Mouse (Mus musculus): ENCODE data around the gene Cdhr4. TPM values are rescaled to one million over a fixed set of nuclear protein-coding genes. Genes with fewer than 3 reads are reported as not detected.

The Cdhr4 gene
- polyA plus RNA-seq, 1 experiment from 2014 or later = 1.1 TPM

- TF ChIP-seq CTCF (IDR thresholded peaks at IDR 0.05; ENCODE audit: low read depth) (no peak), EP300 (IDR thresholded peaks at IDR 0.05; ENCODE audit: low read depth) (no peak)
- Histone ChIP-seq H3K4me3 (ENCODE audit: low read depth, low read length) (no peak overlapping the region), H3K4me2 (ENCODE audit: low read depth, low read length) (no peak overlapping the region), H3K4me1 (ENCODE audit: insufficient read depth) (peaks cover 5% of the 10 kb centered on the region; the same call in 1 of the 2 replicates), H3K9me3 (ENCODE audit: low read length) (no peaks in the 10 kb centered on the region), H3K27me3 (ENCODE audit: insufficient read depth, low read length) (no peaks in the 10 kb centered on the region), H3K36me3 (replicated peaks; ENCODE audit: insufficient read depth, low read length) (peaks cover 12% of the 10 kb centered on the region; the same call in 1 of the 2 replicates), H3K27ac (ENCODE audit: low read depth) (no peak overlapping the region), H3K9ac (replicated peaks) (no peak overlapping the region)
- ATAC-seq (peak; percentile 72), DNase-seq (no peak)
- WGBS (ENCODE audit: insufficient replicate concordance) = 81% methylated on average over 6 of the region's 6 CpGs
Measured at GRCm38 (mm10) chr9:107955613-107956289, 36.5 kb upstream of the Cdhr4 start.

GRCm38 (mm10) chr9:107957141-107957540 is 35.2 kb upstream of the Cdhr4 start:
- H3K9me3 ChIP-seq (ENCODE audit: low read length) = no peaks in the 10 kb centered on the region
- H3K4me1 ChIP-seq (ENCODE audit: insufficient read depth) = no peaks in the 10 kb centered on the region
- no peak for TF ChIP-seq EP300 (IDR thresholded peaks at IDR 0.05; ENCODE audit: low read depth)
- no peak for TF ChIP-seq CTCF (IDR thresholded peaks at IDR 0.05; ENCODE audit: low read depth)
- H3K9ac ChIP-seq (replicated peaks) = no peak overlapping the region
- H3K4me2 ChIP-seq (ENCODE audit: low read depth, low read length) = no peak overlapping the region
- H3K4me3 ChIP-seq (ENCODE audit: low read depth, low read length) = no peak overlapping the region
- 66% methylated on average over 6 of the region's 6 CpGs for WGBS (ENCODE audit: insufficient replicate concordance)
- DNase-seq = no peak
- H3K27me3 ChIP-seq (ENCODE audit: insufficient read depth, low read length) = no peaks in the 10 kb centered on the region
- ATAC-seq = no peak
- peaks cover 22% of the 10 kb centered on the region; the same call in 1 of the 2 replicates for H3K36me3 ChIP-seq (replicated peaks; ENCODE audit: insufficient read depth, low read length)
- H3K27ac ChIP-seq (ENCODE audit: low read depth) = no peak overlapping the region

- no peak overlapping the region for H3K4me3 ChIP-seq (ENCODE audit: low read depth, low read length)
- 72% methylated on average over 6 of the region's 6 CpGs for WGBS (ENCODE audit: insufficient replicate concordance)
- H3K4me2 ChIP-seq (ENCODE audit: low read depth, low read length) = no peak overlapping the region
- H3K9ac ChIP-seq (replicated peaks) = no peak overlapping the region
- ATAC-seq (no peak), DNase-seq (no peak)
- no peaks in the 10 kb centered on the region for H3K9me3 ChIP-seq (ENCODE audit: low read length)
- no peaks in the 10 kb centered on the region for H3K27me3 ChIP-seq (ENCODE audit: insufficient read depth, low read length)
- TF ChIP-seq CTCF (IDR thresholded peaks at IDR 0.05; ENCODE audit: low read depth) (no peak), EP300 (IDR thresholded peaks at IDR 0.05; ENCODE audit: low read depth) (no peak)
- H3K36me3 ChIP-seq (replicated peaks; ENCODE audit: insufficient read depth, low read length) = peaks cover 30% of the 10 kb centered on the region
- no peak overlapping the region for H3K27ac ChIP-seq (ENCODE audit: low read depth)
- H3K4me1 ChIP-seq (ENCODE audit: insufficient read depth) = no peaks in the 10 kb centered on the region
Measured at GRCm38 (mm10) chr9:107959896-107960295, 32.4 kb upstream of the Cdhr4 start.

- no peak overlapping the region for H3K9ac ChIP-seq (replicated peaks)
- H3K27ac ChIP-seq (ENCODE audit: low read depth) = no peak overlapping the region
- H3K4me1 ChIP-seq (ENCODE audit: insufficient read depth) = no peaks in the 10 kb centered on the region
- no peaks in the 10 kb centered on the region for H3K27me3 ChIP-seq (ENCODE audit: insufficient read depth, low read length)
- no peak for TF ChIP-seq EP300 (IDR thresholded peaks at IDR 0.05; ENCODE audit: low read depth)
- TF ChIP-seq CTCF (IDR thresholded peaks at IDR 0.05; ENCODE audit: low read depth) = peak; percentile 54
- DNase-seq = no peak
- WGBS (ENCODE audit: insufficient replicate concordance) = 69% methylated on average over 4 of the region's 4 CpGs
- peaks cover 30% of the 10 kb centered on the region for H3K36me3 ChIP-seq (replicated peaks; ENCODE audit: insufficient read depth, low read length)
- ATAC-seq = no peak
- H3K4me2 ChIP-seq (ENCODE audit: low read depth, low read length) = no peak overlapping the region
- H3K4me3 ChIP-seq (ENCODE audit: low read depth, low read length) = no peak overlapping the region
- H3K9me3 ChIP-seq (ENCODE audit: low read length) = no peaks in the 10 kb centered on the region
Measured at GRCm38 (mm10) chr9:107960928-107961327, 31.4 kb upstream of the Cdhr4 start.

- TF ChIP-seq EP300 (IDR thresholded peaks at IDR 0.05; ENCODE audit: low read depth) = no peak
- TF ChIP-seq CTCF (IDR thresholded peaks at IDR 0.05; ENCODE audit: low read depth) = no peak
- H3K36me3 ChIP-seq (replicated peaks; ENCODE audit: insufficient read depth, low read length) = peaks cover 26% of the 10 kb centered on the region
- ATAC-seq (no peak), DNase-seq (no peak)
- no peaks in the 10 kb centered on the region for H3K27me3 ChIP-seq (ENCODE audit: insufficient read depth, low read length)
- H3K4me2 ChIP-seq (ENCODE audit: low read depth, low read length) = no peak overlapping the region
- no peak overlapping the region for H3K27ac ChIP-seq (ENCODE audit: low read depth)
- H3K4me3 ChIP-seq (ENCODE audit: low read depth, low read length) = no peak overlapping the region
- no peaks in the 10 kb centered on the region for H3K9me3 ChIP-seq (ENCODE audit: low read length)
- no peak overlapping the region for H3K9ac ChIP-seq (replicated peaks)
- H3K4me1 ChIP-seq (ENCODE audit: insufficient read depth) = no peaks in the 10 kb centered on the region
- WGBS (ENCODE audit: insufficient replicate concordance) = 90% methylated on average over 10 of the region's 10 CpGs
Measured at GRCm38 (mm10) chr9:107961351-107961762, 30.9 kb upstream of the Cdhr4 start.

- peaks cover 26% of the 10 kb centered on the region for H3K36me3 ChIP-seq (replicated peaks; ENCODE audit: insufficient read depth, low read length)
- H3K27me3 ChIP-seq (ENCODE audit: insufficient read depth, low read length) = no peaks in the 10 kb centered on the region
- H3K4me2 ChIP-seq (ENCODE audit: low read depth, low read length) = no peak overlapping the region
- TF ChIP-seq CTCF (IDR thresholded peaks at IDR 0.05; ENCODE audit: low read depth) (peak; percentile 50), EP300 (IDR thresholded peaks at IDR 0.05; ENCODE audit: low read depth) (no peak)
- WGBS (ENCODE audit: insufficient replicate concordance) = 49% methylated on average over 5 of the region's 5 CpGs
- H3K4me3 ChIP-seq (ENCODE audit: low read depth, low read length) = no peak overlapping the region
- ATAC-seq = no peak
- H3K4me1 ChIP-seq (ENCODE audit: insufficient read depth) = no peaks in the 10 kb centered on the region
- no peak overlapping the region for H3K9ac ChIP-seq (replicated peaks)
- no peak overlapping the region for H3K27ac ChIP-seq (ENCODE audit: low read depth)
- H3K9me3 ChIP-seq (ENCODE audit: low read length) = no peaks in the 10 kb centered on the region
- DNase-seq = no peak
Measured at GRCm38 (mm10) chr9:107961881-107962280, 30.4 kb upstream of the Cdhr4 start.
